Mouse (Mus musculus) lung, postnatal 0 days (tissue): Measurements from ENCODE around the gene Traf2. TPM values are rescaled to one million over a fixed set of nuclear protein-coding genes. Genes with fewer than 3 reads are reported as not detected.

Experiments
- ATAC-seq: fragments of 200-750 bp; cut with Nextera tagmentation; 2 replicates; pipeline ENCODE4 v1.8.0; 2017; ENCODE audit warnings: moderate library complexity
- DNase-seq: peaks from one replicate; pipeline ENCODE4 v3.0.0-alpha.2; 2016; ENCODE audit warnings: low spot score
- H3K27ac ChIP-seq: fragments of 300-500 bp; sonication (generic); 2 replicates; pipeline ENCODE4 v1.5.1; 2014; ENCODE audit warnings: antibody characterized with exemption, mild to moderate bottlenecking, low read length, mixed read lengths
- H3K27me3 ChIP-seq: fragments of 300-500 bp; sonication (generic); replicated peaks from 2 replicates; pipeline ENCODE4 v1.6.1; 2014; ENCODE audit warnings: low read length, mixed read lengths; ENCODE audit not compliant: insufficient read depth
- H3K36me3 ChIP-seq: fragments of 300-500 bp; sonication (generic); 2 replicates; pipeline ENCODE4 v1.6.1; 2014; ENCODE audit warnings: low read length, mixed read lengths; ENCODE audit not compliant: insufficient read depth
- H3K4me1 ChIP-seq: fragments of 300-500 bp; sonication (generic); 2 replicates; pipeline ENCODE4 v1.6.1; 2014; ENCODE audit warnings: antibody characterized with exemption, low read depth, low read length, mixed read lengths; ENCODE audit not compliant: insufficient read depth
- H3K4me2 ChIP-seq: fragments of 300-500 bp; sonication (generic); replicated peaks from 2 replicates; pipeline ENCODE4 v1.6.1; 2014; ENCODE audit warnings: low read depth, mild to moderate bottlenecking, low read length, moderate library complexity, mixed read lengths
- H3K4me3 ChIP-seq: fragments of 300-500 bp; sonication (generic); 2 replicates; pipeline ENCODE4 v1.5.1; 2014; ENCODE audit warnings: low read depth, low read length
- H3K9ac ChIP-seq: fragments of 300-500 bp; sonication (generic); replicated peaks from 2 replicates; pipeline ENCODE4 v1.6.1; 2014; ENCODE audit warnings: low read depth, mild to moderate bottlenecking
- H3K9me3 ChIP-seq: fragments of 300-500 bp; sonication (generic); 2 replicates; pipeline ENCODE4 v1.6.1; 2016; ENCODE audit warnings: low read length, mixed read lengths
- CTCF ChIP-seq: IDR thresholded peaks from 2 replicates; pipeline ENCODE4 v1.5.1; 2016; ENCODE audit warnings: antibody characterized with exemption, mild to moderate bottlenecking
- EP300 ChIP-seq: IDR thresholded peaks from 2 replicates; pipeline ENCODE4 v1.6.1; 2016; ENCODE audit warnings: antibody characterized with exemption, mild to moderate bottlenecking, control low read depth
- WGBS: fragments of 180-500 bp; shearing (Covaris S2); extraction: QIAGEN DNeasy Blood & Tissue Kit; methylation state at CpG from one replicate; pipeline ENCODE4 v1.1.7; 2014; 5-methylcytosine and 5-hydroxymethylcytosine counted together
- polyA plus RNA-seq: library from polyadenylated mRNA; unstranded; fragments of >200 nt; fragmentation: Nextera tagmentation; extraction: Ambion mirVana; gene quantifications from 2 replicates; pipeline ENCODE4 v1.2.1, GENCODE M21; 2015

The Traf2 gene
- polyA plus RNA-seq, 1 experiment from 2014 or later: 21.0 TPM

DNA sequence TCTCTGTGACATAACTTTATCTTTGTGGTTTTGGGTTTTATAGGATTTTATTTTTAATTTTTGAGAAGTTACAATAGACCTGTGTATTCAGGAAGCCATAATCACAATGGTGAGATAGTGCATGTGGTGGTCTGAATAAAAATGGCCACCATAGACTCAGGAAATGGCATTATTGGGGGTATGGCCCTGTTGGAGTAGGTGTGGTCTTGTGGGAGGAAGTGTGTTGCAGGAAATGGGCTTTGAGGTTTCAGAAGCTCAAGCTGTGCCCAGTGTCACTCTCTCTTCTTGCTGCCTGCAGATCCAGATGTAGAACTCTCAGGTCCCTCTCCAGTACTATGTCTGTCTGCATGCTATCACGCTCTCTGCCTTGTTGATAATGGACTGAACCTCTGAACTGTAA lies 66.2 kb downstream of the Traf2 start:
- TF ChIP-seq EP300 (no peak), CTCF (no peak)
- ATAC-seq (no peak), DNase-seq (no peak)
- H3K9ac ChIP-seq: no peak overlapping the region
- H3K9me3 ChIP-seq: no peaks in the 10 kb centered on the region
- no peak overlapping the region for H3K4me2 ChIP-seq
- 89% methylated on average over 1 of the region's 1 CpGs for WGBS
- H3K4me3 ChIP-seq: no peak overlapping the region
- H3K27ac ChIP-seq: no peak overlapping the region
- H3K36me3 ChIP-seq: no peaks in the 10 kb centered on the region
- H3K27me3 ChIP-seq: no peaks in the 10 kb centered on the region
- no peaks in the 10 kb centered on the region for H3K4me1 ChIP-seq

DNA sequence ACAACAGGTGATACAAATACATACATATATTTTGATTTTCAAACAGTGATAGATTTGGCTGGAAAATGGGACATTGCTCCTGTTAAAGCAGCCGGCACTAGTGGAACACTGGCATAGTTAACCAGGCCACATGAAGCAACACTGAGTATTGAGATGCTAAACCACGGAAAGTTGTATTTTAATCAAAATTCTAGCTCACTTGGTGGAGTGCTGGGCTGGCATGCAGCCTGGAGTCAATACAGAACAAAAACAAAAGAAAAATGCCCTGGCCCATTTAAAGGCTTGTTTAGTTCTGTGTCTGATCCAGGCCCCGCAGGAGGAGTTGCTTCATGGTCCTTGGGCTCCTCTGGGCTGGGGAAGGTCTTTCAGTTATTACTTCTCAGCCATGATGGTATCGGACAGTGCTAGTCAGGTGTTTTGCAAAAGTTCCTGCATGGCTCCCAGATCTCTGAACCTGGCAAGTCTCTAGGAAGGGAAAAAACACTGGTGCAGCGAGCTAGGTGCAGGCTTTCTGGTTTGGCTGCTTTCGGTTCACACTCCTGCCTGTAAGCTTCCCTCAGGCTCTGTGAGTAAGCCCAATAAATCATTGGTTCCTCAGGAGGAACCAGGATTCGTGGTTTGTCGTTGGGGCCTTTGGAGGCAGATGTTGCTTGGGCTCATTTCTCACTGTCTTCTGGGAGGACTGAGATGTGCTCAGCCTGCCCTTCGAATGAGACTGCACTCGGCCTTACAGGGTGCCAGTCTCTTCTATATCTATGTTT lies 67.0 kb downstream of the Traf2 start:
- Histone ChIP-seq H3K9me3 (no peaks in the 10 kb centered on the region), H3K4me1 (no peaks in the 10 kb centered on the region), H3K27me3 (no peaks in the 10 kb centered on the region), H3K9ac (no peak overlapping the region), H3K4me2 (no peak overlapping the region), H3K4me3 (no peak overlapping the region), H3K27ac (no peak overlapping the region), H3K36me3 (no peaks in the 10 kb centered on the region)
- no peak for DNase-seq
- ATAC-seq: no peak
- WGBS: 61% methylated on average over 10 of the region's 10 CpGs
- TF ChIP-seq EP300: no peak
- TF ChIP-seq CTCF: no peak

DNA sequence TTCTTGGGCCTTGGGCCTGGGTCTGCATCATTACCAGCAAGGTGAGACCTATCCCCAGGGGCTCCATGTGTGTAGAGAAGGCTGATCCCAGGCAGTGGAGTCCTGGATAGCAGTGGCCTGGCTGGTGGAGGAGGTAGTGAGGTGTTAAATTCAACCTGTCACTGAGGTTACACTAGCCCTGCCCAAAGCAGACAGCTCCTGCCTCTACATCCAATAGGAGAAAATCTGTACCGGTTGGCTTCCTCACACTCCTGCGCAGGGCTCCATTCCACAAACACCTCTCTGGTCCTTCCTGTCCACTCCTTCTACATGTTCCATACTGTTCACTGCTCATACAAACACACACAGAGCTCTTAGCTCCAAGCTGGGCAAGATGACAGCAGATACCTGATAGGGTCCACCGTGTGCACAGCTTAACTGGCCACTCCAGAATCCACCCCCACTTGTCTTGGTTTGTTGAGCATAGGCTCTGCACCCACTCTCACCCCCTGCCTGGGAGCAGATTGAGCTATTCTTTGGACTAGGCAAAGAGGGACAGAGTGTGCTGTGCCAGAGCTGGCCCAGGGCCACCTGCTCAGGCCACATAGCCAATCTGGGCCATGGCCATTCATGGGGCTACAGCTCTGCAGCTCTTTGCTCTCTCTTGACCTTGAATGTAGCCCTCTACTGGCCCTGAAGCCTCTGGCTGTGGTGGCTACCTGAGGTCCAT lies 68.6 kb downstream of the Traf2 start:
- TF ChIP-seq CTCF (no peak), EP300 (no peak)
- Histone ChIP-seq H3K36me3 (no peaks in the 10 kb centered on the region), H3K27ac (no peak overlapping the region)

DNA sequence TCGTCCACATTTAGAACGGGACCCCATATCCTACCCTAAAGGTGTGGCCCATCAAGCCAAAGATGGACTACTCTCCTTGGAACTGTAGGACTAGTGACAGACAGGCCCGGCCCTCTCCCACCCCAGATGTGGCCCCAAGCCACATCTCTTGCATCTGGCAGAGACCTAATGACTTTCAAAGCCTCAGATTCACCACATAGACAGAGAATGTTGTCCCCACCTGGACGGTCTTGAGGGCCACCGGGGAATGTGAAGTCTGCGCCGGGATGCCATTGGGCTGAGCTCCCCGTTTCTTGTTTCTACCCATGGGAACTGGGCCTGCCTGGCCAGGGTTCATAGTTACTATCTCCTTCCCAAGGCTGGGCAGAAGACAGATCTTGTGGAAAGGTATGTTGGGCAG lies 69.2 kb downstream of the Traf2 start:
- no peaks in the 10 kb centered on the region for H3K36me3 ChIP-seq
- no peaks in the 10 kb centered on the region for H3K27me3 ChIP-seq
- ATAC-seq (no peak), DNase-seq (no peak)
- 80% methylated on average over 8 of the region's 8 CpGs for WGBS
- H3K4me1 ChIP-seq: no peaks in the 10 kb centered on the region
- no peak overlapping the region for H3K9ac ChIP-seq
- H3K4me3 ChIP-seq: no peak overlapping the region
- no peak for TF ChIP-seq EP300
- TF ChIP-seq CTCF: no peak
- no peak overlapping the region for H3K4me2 ChIP-seq
- no peak overlapping the region for H3K27ac ChIP-seq
- no peaks in the 10 kb centered on the region for H3K9me3 ChIP-seq

More for the DNA sequence above, 68.6 kb downstream of the Traf2 start:
- Histone ChIP-seq H3K4me1 (no peaks in the 10 kb centered on the region), H3K9ac (no peak overlapping the region), H3K4me2 (no peak overlapping the region), H3K9me3 (no peaks in the 10 kb centered on the region), H3K4me3 (no peak overlapping the region), H3K27me3 (no peaks in the 10 kb centered on the region)
- 73% methylated on average over 3 of the region's 3 CpGs for WGBS
- DNase-seq (no peak), ATAC-seq (no peak)

DNA sequence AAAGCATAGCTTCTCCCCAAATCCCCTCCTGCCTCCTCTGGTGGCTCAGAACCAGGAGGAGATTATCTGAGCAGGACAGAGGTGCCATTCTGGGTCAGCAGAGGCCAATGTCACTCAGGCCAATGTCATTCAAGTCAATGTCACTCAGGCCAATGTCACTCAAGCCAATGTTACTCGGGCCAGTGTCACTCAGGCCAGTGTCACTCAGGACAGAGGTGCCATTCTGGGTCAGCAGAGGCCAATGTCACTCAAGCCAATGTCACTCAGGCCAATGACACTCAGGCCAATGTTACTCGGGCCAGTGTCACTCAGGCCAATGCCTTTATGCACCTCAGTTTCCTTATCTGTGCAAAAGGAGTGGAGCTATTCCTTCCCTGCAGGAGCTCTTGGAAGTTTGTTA lies 74.2 kb downstream of the Traf2 start:
- Histone ChIP-seq H3K36me3 (no peaks in the 10 kb centered on the region), H3K9ac (no peak overlapping the region), H3K4me3 (no peak overlapping the region), H3K4me1 (no peaks in the 10 kb centered on the region), H3K4me2 (no peak overlapping the region), H3K27ac (no peak overlapping the region), H3K9me3 (no peaks in the 10 kb centered on the region), H3K27me3 (no peaks in the 10 kb centered on the region)
- TF ChIP-seq CTCF (no peak), EP300 (no peak)
- DNase-seq (no peak), ATAC-seq (no peak)
- 69% methylated on average over 2 of the region's 2 CpGs for WGBS

DNA sequence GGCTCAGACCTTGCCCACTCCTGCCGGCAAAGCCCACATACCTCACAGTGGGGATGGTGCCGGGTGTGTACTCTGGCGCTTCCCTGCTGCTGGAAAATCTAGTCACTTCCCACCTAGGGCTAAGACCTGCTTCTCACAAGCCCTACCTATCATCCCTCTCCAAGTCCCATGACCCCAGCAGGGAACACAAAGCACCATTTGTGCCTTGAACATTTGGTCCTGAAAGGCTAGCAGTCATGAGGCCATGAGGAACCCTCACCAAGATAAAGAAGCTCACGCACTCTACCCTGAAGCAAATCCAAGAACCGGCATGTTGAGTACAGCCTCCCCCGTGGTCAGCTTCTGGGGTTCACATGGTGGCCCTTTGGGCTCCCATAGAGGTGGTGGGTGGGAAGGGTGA lies 76.8 kb downstream of the Traf2 start, which contains the start of gene Ptgds:
TSS of gene Ptgds (minus strand) at position 78 of the 400 bp plus-strand sequence.
- Histone ChIP-seq H3K4me1 (no peaks in the 10 kb centered on the region), H3K27ac (no peak within 1 kb of the TSS), H3K9ac (no peak within 1 kb of the TSS), H3K9me3 (no peaks in the 10 kb centered on the region), H3K4me2 (no peak within 1 kb of the TSS), H3K36me3 (no peaks in the 10 kb centered on the region), H3K27me3 (no peaks in the 10 kb centered on the region), H3K4me3 (no peak within 1 kb of the TSS)
- 20% methylated on average over 6 of the region's 6 CpGs for WGBS
- DNase-seq (no peak), ATAC-seq (no peak)
- no peak for TF ChIP-seq CTCF
- no peak for TF ChIP-seq EP300
